Mouse (Mus musculus): Measurements from ENCODE around the gene Gm20388.
"Not testable (repeated sequence)": the region's sequence is repeated elsewhere in the genome, so short reads cannot be mapped to it uniquely, and the experiment has no call there.

The Gm20388 gene

DNA sequence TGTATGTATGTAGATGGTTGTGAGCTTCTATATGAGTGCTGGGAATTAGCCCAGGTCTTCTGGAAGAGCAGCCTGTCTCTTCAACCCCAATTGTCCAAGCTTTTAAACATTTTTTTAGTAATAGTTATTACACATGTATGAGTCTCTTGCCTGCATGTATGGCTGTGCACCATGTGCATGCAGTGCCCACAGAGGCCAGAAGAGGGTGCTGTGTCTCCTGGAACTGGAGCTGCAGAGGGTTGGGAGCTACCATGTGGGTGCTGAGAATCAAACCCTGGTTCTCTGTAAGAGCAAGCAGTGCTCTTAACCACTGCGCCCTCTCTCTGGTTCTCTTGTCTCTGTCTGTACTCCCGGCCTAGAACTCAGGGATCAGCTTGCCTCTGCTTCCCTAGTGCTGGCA lies 3222.3 kb downstream of the Gm20388 start:
- DNase-seq (ENCODE audit: extremely low spot score): no peak

DNA sequence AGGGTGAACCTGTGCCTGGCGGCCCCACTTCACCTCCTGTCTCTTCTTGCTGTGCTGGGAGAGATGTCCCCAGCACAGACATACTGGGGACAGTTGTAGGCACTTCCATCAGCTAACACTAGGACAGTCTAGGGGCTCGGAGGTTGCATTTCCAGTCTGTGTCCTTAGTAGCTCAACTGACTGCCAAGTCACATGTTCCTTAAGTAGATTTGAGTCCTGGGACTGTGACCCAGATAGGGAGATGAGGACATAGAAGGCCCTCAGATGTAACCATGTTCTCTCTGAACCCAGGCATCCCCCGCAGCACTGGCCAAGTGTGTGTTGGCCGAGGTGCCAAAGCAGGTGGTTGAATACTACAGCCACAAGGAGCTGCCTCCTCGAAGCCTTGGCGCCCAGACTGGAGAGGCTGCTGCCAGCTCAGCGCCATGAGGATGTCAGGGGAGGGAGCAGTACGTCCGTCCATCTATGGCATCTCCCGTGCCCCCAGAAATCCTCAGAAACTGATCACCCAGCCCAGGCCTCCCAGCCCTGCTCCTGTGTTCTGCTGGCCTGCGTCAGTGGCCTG lies 3223.6 kb downstream of the Gm20388 start:
- no peak for DNase-seq (ENCODE audit: extremely low spot score)

DNA sequence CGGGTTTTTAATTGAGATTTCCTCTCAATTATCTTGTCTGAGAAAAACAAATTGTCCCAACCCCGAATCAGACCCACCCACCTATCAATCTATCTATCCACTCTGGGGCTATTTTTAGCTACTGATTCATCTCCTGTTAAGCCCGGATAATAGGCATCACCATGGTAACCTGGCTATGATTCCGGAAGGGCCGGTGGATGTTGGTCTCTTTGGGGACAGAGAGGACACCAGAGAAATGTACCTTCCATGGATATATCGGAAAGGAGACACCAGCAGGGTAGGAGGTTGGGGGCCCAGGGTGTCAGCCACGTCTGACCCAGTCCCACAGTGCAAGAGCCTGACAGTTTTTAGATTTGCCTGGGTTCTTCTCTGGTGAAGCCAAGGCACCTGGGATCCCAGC lies 3224.8 kb downstream of the Gm20388 start:
- no peak for DNase-seq (ENCODE audit: extremely low spot score)

DNA sequence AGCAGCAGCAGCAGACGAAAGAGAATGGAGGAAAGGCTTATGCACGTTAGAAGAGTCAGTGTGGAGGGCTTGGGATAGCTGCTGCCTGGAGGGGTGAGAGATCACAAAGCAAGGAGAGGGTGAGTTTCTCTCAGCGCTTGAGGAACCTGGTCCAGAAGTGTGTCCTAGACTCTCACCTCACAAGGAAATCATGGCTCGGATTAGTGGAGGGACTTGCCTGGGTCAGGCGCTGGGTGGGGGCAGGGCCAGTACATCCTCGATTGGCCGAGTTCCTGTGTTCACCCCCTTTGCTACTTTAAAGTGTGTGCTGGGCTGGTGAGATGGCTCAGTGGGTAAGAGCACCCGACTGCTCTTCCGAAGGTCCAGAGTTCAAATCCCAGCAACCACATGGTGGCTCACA lies 3225.2 kb downstream of the Gm20388 start:
- DNase-seq (ENCODE audit: extremely low spot score): no peak

DNA sequence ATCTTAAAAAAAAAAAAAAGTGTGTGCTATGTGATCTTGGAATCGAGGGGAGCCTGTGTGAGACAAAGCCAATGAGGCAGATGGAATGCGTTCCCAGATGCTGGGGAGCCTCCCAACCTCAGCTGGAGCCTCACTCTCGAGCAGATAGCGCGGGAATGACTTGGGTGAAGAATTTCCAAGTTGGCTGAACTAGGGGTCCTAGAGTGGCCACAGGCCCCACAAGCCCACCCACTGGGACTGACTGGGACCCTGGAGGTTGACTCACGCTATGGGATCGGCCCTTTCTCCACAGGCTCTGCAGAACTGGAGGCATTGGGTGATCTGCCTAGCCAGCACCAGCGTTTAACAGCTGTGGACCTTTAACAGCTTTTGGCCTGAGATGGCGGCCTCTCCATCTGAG lies 3225.6 kb downstream of the Gm20388 start:
- DNase-seq (ENCODE audit: extremely low spot score): no peak

DNA sequence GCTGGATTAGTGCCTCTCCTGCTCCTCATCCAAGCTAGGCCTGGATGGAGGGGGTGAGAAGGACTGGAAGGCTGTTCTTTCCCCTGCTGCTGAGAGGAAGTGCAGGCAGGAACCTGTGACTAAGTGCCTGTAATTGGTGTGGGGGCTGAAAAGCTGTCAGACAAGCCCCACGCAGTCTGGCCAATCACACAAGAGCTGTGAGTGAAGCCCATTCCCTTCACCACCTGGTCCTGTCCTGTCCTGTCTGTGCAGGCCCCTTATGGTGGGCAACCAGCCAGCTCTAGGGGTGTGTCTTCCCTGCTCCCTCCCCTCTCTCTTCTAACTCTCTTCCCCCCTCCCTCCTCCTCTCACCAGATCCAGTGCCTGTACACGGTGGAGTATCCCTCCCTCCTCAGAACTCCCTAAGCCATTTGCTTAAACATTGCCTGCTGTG lies 3227.0 kb downstream of the Gm20388 start:
- DNase-seq (ENCODE audit: extremely low spot score): no peak

DNA sequence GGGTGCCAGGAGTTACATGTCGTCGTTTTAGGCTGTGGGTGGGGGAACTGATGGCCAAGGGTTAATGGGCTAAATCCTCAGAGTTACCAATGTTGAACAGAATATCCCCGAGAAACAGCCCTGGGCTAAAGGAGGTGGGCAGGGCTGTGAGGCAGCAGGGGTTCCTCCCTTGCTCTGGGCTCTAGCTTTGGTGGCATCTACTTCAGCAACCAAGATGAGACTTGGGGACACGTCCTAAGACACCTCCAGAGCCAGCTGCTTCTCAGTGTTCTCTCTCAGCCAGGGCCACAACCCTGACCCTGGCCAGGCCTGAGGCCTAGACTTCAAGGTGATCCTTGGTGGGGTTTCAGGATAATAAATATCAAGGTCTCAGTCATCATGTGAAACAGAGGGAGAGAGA lies 3228.1 kb downstream of the Gm20388 start:
- no peak for DNase-seq (ENCODE audit: extremely low spot score)

DNA sequence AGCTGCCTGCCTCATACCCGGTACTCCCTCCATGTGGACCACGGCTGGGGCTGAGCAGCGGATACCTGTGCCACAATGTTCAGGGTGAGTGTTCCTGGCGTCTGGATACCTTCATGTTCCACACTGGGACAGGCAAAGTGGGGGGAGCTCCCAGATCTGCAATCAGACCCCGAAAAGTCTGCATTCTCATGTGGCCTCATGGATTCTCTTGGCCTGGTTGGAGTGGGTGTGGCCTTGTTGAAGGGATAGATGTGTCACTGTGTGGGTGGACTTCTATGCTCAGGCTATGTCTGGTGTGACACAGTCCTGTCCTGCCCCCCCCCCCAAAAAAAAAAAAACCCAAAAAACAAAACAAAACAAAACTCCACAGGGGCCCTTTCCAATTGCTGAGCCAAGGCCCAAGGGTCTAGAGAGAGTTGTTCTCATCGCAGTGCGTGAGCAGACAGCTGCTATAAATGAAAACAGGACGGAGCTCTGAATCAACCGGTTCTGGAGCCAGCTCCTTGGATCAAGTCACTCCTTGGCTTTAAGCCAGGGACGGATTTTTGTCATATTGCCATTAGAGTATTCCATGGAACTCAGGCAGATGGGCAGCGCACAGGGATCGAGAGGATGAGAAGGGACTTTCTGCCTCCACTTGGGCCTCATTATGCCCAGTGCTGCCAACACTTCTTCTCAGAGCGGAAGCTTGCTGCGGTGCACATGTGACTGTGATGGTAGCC lies 3231.3 kb downstream of the Gm20388 start:
- no peak for DNase-seq (ENCODE audit: extremely low spot score)

DNA sequence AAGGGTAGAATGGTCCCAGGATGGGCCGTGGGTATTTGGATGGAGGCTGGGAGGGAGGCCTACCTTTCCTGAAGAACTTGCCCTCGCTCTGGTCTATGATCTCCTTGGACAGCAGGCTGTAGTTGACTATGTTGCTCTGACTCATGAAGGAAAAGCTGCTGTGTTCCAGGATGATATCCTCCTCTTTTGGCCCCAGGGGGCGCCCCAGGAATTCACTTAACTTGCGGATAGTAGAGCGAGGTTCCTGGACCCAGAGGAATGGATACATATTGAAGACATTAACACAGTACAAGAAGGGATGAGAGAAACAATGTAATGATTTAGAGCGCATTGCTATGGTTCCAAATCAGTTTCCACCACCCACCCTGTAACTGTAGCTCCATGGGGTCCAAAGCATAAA lies 3234.6 kb downstream of the Gm20388 start:
- peak; percentile 34 for DNase-seq (ENCODE audit: extremely low spot score)

DNA sequence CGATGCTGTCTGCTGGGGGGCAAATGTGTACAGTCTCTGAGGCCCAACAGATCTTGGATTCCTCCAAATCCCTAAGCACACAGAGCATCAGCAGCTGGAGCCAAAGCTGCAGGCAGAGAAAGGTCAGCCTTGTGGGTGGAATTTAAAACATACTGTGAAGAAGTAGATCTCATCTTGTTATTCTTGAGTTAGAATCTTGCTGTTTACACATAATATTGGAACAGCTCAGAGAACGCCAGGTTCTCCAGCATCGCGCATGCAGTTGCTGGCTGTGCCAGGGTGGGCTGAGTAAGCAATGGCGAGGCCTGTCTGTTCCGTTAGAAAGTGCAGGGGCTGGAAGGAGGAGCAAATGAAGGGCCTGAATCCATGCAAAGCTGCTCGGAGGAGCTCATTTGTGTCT lies 3235.7 kb downstream of the Gm20388 start:
- DNase-seq (ENCODE audit: extremely low spot score): no peak

DNA sequence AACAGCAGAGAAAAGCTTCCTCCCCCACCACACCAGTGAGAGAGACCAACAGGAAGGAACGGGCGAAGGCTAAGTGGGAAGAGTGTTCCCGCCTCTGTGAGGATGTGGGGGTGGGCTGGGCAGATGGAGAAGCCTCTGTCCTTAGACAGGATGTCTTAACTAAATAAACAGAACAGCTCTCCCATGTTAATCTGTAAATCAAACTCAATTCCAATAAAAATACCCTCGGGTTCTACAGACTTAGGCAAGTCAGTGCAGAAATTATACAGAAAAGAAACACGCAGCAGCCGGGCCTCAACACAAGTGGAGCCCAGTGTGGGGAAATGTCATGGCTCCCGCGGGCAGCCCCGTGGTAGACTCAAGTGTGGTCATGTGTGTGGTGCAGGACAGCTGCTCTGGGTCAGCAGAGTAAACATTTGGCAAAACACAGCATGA lies 3240.1 kb downstream of the Gm20388 start:
- no peak for DNase-seq (ENCODE audit: extremely low spot score)

DNA sequence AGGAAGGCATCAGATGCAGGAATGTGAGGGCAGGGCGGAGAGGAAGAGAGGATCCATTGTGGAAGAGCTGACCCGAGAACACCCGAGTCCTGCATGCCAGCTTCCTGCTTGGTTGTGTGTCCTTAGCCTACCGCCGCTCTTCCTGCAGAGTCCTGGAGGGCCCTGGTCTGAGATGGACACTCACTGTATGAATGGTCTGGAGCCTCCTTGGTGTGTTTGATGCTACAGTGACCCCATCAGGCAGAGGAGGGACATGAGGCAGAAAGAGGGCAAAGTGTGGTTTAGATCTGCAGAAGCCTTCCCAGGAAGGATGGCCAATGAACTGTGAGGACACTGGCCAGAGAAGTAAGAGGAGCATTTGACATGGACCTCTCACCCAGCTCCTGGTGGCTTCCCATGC lies 3244.5 kb downstream of the Gm20388 start:
- no peak for DNase-seq (ENCODE audit: extremely low spot score)

DNA sequence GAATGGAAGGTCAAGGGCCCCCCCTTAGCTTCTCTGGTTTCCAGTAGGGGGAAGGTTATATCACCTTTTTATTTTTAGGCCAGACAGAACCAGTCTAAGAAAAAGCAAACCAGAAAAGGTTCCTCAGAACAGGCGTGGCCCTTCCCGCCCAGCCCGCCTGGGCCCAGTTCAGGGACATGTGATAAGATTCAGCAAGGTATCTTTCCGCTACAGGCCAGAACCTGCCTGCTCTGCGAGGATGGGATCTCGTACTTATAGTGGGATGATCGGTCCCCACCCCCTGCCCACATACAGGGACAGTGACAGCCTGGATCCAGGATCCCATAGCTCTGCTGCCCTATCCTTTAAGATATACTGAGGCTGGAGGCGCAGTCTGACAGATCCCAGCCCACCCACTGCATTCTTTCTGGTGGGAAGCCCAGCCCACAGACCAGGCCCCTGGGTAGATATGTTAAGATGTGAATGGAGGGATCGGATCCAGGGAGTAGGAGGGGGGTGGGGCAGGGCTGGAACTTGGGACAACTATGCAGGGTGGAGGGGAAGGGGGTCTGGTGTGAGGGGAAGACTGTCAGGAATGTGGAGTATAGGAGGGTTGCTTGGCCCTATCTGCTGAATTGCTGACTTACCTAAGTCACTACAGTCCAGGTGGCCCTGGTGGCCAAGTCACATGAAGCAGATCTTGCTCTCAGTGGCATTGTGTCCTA lies 3245.6 kb downstream of the Gm20388 start:
- DNase-seq (ENCODE audit: extremely low spot score): no peak

DNA sequence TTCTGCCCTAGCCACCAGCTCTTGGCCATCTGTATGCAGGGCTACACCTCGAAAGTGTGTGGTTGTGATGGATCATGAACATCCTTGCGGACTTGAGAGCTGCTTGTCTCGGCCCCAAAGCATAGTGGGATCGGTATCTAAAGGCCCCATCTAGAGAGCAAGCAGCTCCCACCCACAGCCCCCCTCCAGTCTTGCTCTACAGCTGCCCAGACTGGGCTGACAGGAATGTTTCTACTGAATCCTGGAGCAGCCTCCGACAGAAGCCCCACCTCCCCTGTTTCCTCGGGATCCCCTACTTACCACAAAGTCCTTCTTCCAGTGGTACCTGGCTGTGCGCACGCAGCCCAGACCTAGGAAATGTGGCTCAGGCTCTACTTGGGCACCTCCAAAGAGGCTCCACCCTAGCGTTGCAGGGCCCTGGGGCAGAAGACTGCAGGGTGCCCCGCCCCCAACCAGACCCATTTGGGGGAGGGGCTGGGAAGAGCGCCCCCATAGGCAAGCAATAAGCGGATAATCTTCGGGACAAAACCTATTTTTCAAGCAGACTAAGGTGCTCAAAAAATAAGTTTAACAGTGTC lies 3247.3 kb downstream of the Gm20388 start, which contains the start of gene Sult5a1:
TSS of gene Sult5a1 (minus strand) at position 428 of the 578 bp plus-strand sequence.
- DNase-seq (ENCODE audit: extremely low spot score): peak; percentile 28

DNA sequence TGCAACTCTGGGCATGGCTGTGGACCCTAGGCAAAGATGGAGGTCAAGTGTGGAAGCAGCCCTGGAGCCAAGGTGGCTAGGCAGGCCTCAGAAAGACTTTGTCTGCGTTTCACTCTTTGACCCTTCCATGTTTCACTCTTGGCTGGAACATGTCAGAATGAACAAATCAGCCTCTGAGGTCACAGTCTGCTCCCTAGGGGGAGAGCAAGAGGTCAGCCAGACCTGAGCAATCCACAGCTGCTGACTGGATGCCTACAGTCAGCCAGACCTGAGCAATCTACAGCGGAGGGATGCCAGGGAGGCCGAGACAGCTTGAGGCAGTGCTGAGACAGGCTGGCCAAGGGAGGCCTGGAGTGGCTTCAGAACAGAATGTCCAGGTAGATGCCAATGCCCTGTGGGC lies 3270.8 kb downstream of the Gm20388 start:
- DNase-seq (ENCODE audit: extremely low spot score): peak; percentile 59

DNA sequence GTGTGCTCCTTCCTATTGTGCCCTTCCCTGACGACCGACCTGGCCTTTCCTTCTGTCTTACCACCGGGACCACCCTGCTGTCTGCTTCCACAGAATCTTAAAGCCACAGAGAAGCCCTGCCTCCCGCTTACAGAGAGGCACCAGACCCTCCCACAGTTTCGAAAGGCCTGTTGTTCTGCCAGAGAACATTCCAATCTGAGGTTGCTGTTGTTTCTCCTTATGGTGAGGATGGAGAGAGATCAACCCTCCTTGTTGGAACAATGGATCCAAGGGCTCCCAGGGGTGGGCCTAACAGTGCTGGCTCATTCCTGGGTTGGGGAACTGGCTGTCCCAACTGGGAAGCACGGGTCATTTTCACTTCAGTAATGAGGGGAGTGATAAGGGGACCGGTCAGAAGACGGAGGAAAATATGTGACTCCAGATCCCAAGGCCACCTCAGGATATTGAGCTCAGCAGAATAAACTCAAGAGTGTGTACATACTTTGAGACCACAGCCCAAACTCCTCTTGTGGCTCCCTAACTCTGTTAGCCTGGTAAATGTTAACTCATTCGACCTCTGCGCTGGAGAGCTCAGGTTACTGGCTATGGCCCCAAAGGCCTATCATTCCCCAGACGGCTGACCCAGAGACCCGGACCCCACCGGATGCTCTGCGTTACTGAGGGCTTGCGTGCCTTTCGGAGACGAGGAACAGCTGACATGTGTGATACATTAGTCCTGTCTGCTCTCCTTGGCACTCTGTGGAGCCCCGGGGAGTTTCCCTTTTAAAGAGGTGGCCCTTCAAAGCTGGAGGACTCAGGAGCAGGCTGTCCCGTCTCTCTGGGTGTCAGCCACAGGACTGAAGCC lies 3275.1 kb downstream of the Gm20388 start, which contains the start of gene Dpep1:
TSS of gene Dpep1 (plus strand) at position 677 of the 844 bp plus-strand sequence.
- DNase-seq (ENCODE audit: extremely low spot score): peak; percentile 66

DNA sequence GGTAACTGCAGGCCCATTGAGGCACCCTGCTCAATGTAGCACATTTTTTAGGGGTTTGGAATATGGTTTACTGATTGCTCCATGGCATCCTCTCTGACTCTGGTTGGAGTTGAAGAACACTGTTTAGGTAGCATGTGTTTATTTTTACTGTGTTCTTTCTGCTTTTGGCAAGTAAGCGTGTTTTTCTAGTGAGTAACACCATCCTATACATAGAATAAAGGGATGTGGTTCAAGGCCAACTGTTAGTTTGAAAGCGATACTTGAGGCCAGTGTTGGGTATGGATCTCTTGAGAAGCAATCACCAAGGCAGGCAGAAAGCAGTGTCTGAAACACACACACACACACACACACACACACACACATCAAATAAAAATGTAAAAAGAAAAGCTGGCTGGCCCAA lies 3277.4 kb downstream of the Gm20388 start:
- no peak for DNase-seq (ENCODE audit: extremely low spot score)

DNA sequence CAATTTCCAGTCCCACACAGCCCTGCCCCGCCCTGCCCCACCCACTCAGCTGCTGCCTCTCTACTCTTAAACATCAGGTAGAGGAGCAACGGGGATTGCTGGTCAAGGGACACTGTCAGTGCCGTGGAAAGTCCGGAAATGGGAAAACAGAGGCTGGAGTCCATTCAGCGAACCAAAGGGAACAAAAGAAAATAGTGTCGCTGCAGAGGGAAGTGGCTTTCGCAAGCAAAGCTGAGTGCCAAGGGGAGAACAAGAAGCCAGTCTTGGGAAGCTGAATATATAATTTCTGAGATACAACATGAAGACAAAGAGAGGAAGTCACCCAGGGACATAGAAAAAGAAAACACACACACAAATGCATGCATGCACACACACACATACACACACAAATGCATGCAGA lies 3278.2 kb downstream of the Gm20388 start:
- no peak for DNase-seq (ENCODE audit: extremely low spot score)

DNA sequence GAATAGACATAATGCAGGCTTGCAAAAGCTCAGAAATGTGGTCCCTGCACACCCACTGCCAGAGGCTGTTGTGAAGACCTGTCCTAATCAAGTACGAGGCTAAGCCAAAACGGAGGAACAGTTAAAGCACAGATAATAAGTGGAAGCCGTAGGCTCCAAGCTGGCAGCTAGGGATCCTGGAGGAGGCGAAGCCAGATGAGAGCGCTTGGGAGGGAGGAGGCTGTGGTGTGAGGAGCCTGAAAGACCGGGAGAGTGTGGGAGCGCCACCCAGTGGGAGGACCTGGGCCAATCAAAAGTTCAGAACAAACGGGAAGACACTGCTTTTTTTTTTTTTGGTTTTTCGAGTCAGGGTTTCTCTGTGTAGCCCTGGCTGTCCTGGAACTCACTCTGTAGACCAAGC lies 3280.0 kb downstream of the Gm20388 start:
- peak; percentile 84 for DNase-seq (ENCODE audit: extremely low spot score)

DNA sequence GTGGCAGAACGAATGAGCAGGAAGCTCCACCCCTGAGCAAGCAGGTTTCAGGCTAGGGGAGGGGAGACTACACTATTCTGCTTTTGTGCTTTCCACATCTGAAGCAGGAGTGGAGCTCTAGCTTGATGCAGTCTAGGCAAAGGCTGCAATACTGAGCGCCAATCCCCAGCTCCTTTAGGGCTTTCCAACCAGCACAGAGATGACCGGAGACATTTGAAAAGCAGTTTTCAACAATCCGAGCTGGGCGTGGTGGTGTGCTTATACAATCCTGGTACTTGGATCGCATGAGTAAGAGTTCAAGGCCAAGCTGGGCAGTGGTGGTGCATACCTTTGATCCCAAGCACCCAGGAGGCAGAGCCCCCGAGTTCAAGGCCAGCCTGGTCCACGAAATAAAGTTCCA lies 3281.3 kb downstream of the Gm20388 start:
- no peak for DNase-seq (ENCODE audit: extremely low spot score)

DNA sequence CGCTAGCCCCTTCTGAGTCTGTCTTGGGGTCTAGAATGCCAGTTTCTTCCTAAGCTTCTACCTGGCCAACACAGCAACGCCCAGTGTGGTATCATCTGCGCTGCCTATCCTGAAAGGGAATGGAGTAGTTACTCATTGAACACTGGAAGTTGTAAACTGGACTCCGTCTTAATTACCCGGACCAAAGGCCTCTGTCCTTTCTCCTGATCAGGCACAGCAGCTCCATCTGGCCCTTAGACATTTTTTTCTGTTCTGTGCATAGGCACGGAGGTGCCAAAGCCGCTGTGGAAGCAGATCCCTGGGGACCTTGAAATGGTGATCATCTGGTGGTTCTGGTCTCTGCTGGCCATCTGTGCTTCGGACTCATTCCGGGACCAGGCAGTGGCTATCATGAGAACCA lies 3283.1 kb downstream of the Gm20388 start:
- DNase-seq (ENCODE audit: extremely low spot score): no peak

DNA sequence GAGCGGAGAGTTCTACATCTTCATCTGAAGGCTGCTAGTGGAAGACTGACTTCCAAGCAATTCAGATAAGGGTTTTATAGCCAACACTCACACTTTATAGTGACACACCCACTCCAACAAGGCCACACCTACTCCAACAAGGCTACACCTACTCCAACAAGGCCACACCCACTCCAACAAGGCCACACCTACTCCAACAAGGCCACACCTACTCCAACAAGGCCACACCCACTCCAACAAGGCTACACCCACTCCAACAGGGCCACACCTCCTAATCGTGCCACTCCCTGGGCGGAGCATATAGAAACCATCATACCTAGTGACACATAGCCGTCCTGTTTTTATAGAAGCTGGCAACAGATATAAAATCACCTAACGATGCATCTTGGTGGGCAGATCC lies 3286.4 kb downstream of the Gm20388 start:
- not testable (repeated sequence) for DNase-seq (ENCODE audit: extremely low spot score)

Data from embryo, embryonic 9.5 days (tissue).